Mouse (Mus musculus) ES-Bruce4 (cell line): ENCODE data around the gene Cul7. TPM values are rescaled to one million over a fixed set of nuclear protein-coding genes. Genes with fewer than 3 reads are reported as not detected.

ENCODE experiments used
- H3K27ac ChIP-seq: 2 replicates; pipeline ENCODE4 v1.5.1; 2012; ENCODE audit warnings: low read length, inconsistent platforms; ENCODE audit not compliant: insufficient read depth
- H3K27me3 ChIP-seq: 2 replicates; pipeline ENCODE4 v1.6.1; 2012; ENCODE audit warnings: mild to moderate bottlenecking, low read length, inconsistent platforms; ENCODE audit not compliant: control insufficient read depth, poor library complexity, insufficient read depth, severe bottlenecking
- H3K36me3 ChIP-seq: 2 replicates; pipeline ENCODE4 v1.6.1; 2012; ENCODE audit warnings: inconsistent platforms, mild to moderate bottlenecking, low read length, moderate library complexity; ENCODE audit not compliant: control insufficient read depth, poor library complexity, insufficient read depth, severe bottlenecking
- H3K4me1 ChIP-seq: one replicate; pipeline ENCODE4 v1.8.1; 2011; ENCODE audit warnings: low read length; ENCODE audit not compliant: control insufficient read depth, insufficient read depth
- H3K4me3 ChIP-seq: 2 replicates; pipeline ENCODE4 v1.5.1; 2011; ENCODE audit warnings: low read depth, mild to moderate bottlenecking, low read length
- H3K9ac ChIP-seq: 2 replicates; pipeline ENCODE4 v1.6.1; 2012; ENCODE audit warnings: low read depth, mild to moderate bottlenecking, inconsistent platforms; ENCODE audit not compliant: poor library complexity, severe bottlenecking
- H3K9me3 ChIP-seq: replicated peaks from 2 replicates; pipeline ENCODE4 v1.6.1; 2012; ENCODE audit warnings: mild to moderate bottlenecking, low read length, inconsistent platforms; ENCODE audit not compliant: control insufficient read depth, poor library complexity, insufficient read depth, severe bottlenecking
- CTCF ChIP-seq: IDR thresholded peaks from one replicate; pipeline ENCODE4 v1.8.1; 2011; ENCODE audit warnings: low read depth, low read length
- EP300 ChIP-seq: IDR thresholded peaks from 2 replicates; pipeline ENCODE4 v1.6.1; 2011; ENCODE audit warnings: low read depth, low read length; ENCODE audit not compliant: insufficient read depth
- POLR2A ChIP-seq: IDR thresholded peaks from one replicate; pipeline ENCODE4 v1.8.1; 2011; ENCODE audit warnings: low read length; ENCODE audit not compliant: insufficient read depth
- polyA plus RNA-seq: library from polyadenylated mRNA; stranded (reverse); fragments of >200 nt; gene quantifications from 2 replicates; pipeline ENCODE4 v1.2.4, GENCODE M21; 2011; ENCODE audit warnings: low read depth; ENCODE audit not compliant: missing spikeins, insufficient read depth, insufficient read length

Gene Cul7
- polyA plus RNA-seq, result 67.1 and 74.8 TPM in 2 replicates

- Histone ChIP-seq H3K9me3 (no peaks in the 10 kb centered on the region), H3K27ac (peak within 1 kb of the TSS; percentile 49), H3K36me3 (peaks cover 6% of the 10 kb centered on the region; the same call in 1 of the 2 replicates), H3K4me1 (no peaks in the 10 kb centered on the region), H3K27me3 (no peaks in the 10 kb centered on the region), H3K9ac (peak within 1 kb of the TSS; percentile 69), H3K4me3 (peak within 1 kb of the TSS; percentile 79)
- TF ChIP-seq POLR2A, result peak; percentile 52
- TF ChIP-seq EP300, result 0 out of 2 replicates have a peak, but pooled peaks have one; percentile 26
- TF ChIP-seq CTCF, result no peak
Measured at GRCm38 (mm10) chr17:46650232-46651031, at the start of gene Cul7. Gene Cul7 (plus strand): TSS chr17:46650337.

GRCm38 (mm10) chr17:46600569-46600968 is 49.6 kb upstream of the Cul7 start:
- Histone ChIP-seq H3K9ac (no peak overlapping the region), H3K4me1 (peaks cover 8% of the 10 kb centered on the region), H3K9me3 (no peaks in the 10 kb centered on the region), H3K36me3 (no peaks in the 10 kb centered on the region), H3K27ac (0 out of 2 replicates have a peak overlapping the region, but pooled peaks have one; percentile 64), H3K4me3 (no peak overlapping the region), H3K27me3 (no peaks in the 10 kb centered on the region)
- TF ChIP-seq CTCF (no peak), EP300 (no peak), POLR2A (no peak)

GRCm38 (mm10) chr17:46602212-46602611 is 47.9 kb upstream of the Cul7 start:
- no peak overlapping the region for H3K4me3 ChIP-seq

GRCm38 (mm10) chr17:46603229-46603628 is 46.9 kb upstream of the Cul7 start:
- H3K4me3 ChIP-seq, result no peak overlapping the region

More at GRCm38 (mm10) chr17:46602212-46602611, 47.9 kb upstream of the Cul7 start:
- peaks cover 4% of the 10 kb centered on the region for H3K4me1 ChIP-seq
- H3K27me3 ChIP-seq, result no peaks in the 10 kb centered on the region
- H3K9me3 ChIP-seq, result no peaks in the 10 kb centered on the region
- H3K9ac ChIP-seq, result peak overlapping the region; percentile 42; the same call in 1 of the 2 replicates
- 0 out of 2 replicates have a peak overlapping the region, but pooled peaks have one; percentile 18 for H3K27ac ChIP-seq
- no peaks in the 10 kb centered on the region for H3K36me3 ChIP-seq
- TF ChIP-seq EP300 (no peak), CTCF (no peak), POLR2A (no peak)

GRCm38 (mm10) chr17:46605126-46605525 is 45.0 kb upstream of the Cul7 start:
- Histone ChIP-seq H3K9ac (no peak overlapping the region), H3K4me3 (no peak overlapping the region), H3K9me3 (no peaks in the 10 kb centered on the region), H3K36me3 (no peaks in the 10 kb centered on the region), H3K27me3 (no peaks in the 10 kb centered on the region), H3K4me1 (peaks cover 5% of the 10 kb centered on the region), H3K27ac (no peak overlapping the region)
- TF ChIP-seq POLR2A, result no peak
- no peak for TF ChIP-seq EP300
- TF ChIP-seq CTCF, result no peak

More at GRCm38 (mm10) chr17:46603229-46603628, 46.9 kb upstream of the Cul7 start:
- Histone ChIP-seq H3K27ac (no peak overlapping the region), H3K9me3 (no peaks in the 10 kb centered on the region), H3K9ac (no peak overlapping the region), H3K27me3 (no peaks in the 10 kb centered on the region), H3K36me3 (no peaks in the 10 kb centered on the region), H3K4me1 (peaks cover 5% of the 10 kb centered on the region)
- TF ChIP-seq POLR2A (no peak), CTCF (peak; percentile 56)

- no peaks in the 10 kb centered on the region for H3K27me3 ChIP-seq
- TF ChIP-seq EP300 (no peak), CTCF (no peak), POLR2A (no peak)
- H3K36me3 ChIP-seq, result no peaks in the 10 kb centered on the region
- no peak overlapping the region for H3K9ac ChIP-seq
- H3K4me1 ChIP-seq, result peaks cover 10% of the 10 kb centered on the region
- no peak overlapping the region for H3K4me3 ChIP-seq
- no peak overlapping the region for H3K27ac ChIP-seq
- H3K9me3 ChIP-seq, result no peaks in the 10 kb centered on the region
Measured at GRCm38 (mm10) chr17:46605987-46606386, 44.1 kb upstream of the Cul7 start.
